Mouse (Mus musculus) intestine, embryonic 16.5 days (tissue): Measurements from ENCODE around the gene Mast2. TPM values are rescaled to one million over a fixed set of nuclear protein-coding genes. Genes with fewer than 3 reads are reported as not detected.

Experiments
- ATAC-seq: fragments of 200-750 bp; cut with Nextera tagmentation; 2 replicates; pipeline ENCODE4 v1.8.0; 2017; ENCODE audit warnings: moderate TSS enrichment, moderate library complexity
- H3K27ac ChIP-seq: fragments of 300-500 bp; sonication (generic); 2 replicates; pipeline ENCODE4 v1.5.1; 2014; ENCODE audit warnings: mild to moderate bottlenecking, low read length
- H3K27me3 ChIP-seq: fragments of 300-500 bp; sonication (generic); replicated peaks from 2 replicates; pipeline ENCODE4 v1.6.1; 2014; ENCODE audit warnings: low read length, control low read depth, mixed read lengths; ENCODE audit not compliant: control insufficient read depth, insufficient read depth
- H3K36me3 ChIP-seq: fragments of 300-500 bp; sonication (generic); 2 replicates; pipeline ENCODE4 v1.6.1; 2014; ENCODE audit warnings: low read length, control low read depth; ENCODE audit not compliant: control insufficient read depth, insufficient read depth
- H3K4me1 ChIP-seq: fragments of 300-500 bp; sonication (generic); 2 replicates; pipeline ENCODE4 v1.6.1; 2014; ENCODE audit warnings: low read length, control low read depth, mixed read lengths; ENCODE audit not compliant: control insufficient read depth, insufficient read depth
- H3K4me2 ChIP-seq: fragments of 300-500 bp; sonication (generic); 2 replicates; pipeline ENCODE4 v1.6.1; 2014; ENCODE audit warnings: low read depth, low read length, control low read depth
- H3K4me3 ChIP-seq: fragments of 300-500 bp; sonication (generic); 2 replicates; pipeline ENCODE4 v1.5.1; 2014; ENCODE audit warnings: mild to moderate bottlenecking, low read length
- H3K9ac ChIP-seq: fragments of 300-500 bp; sonication (generic); 2 replicates; pipeline ENCODE4 v1.6.1; 2014; ENCODE audit warnings: low read depth, low read length
- H3K9me3 ChIP-seq: fragments of 300-500 bp; sonication (generic); 2 replicates; pipeline ENCODE4 v1.6.1; 2016; ENCODE audit warnings: low read length, control low read depth; ENCODE audit not compliant: control insufficient read depth
- WGBS: fragments of 180-500 bp; shearing (Covaris S2); extraction: QIAGEN DNeasy Blood & Tissue Kit; methylation state at CpG from one replicate; pipeline ENCODE4 v1.1.7; 2014; 5-methylcytosine and 5-hydroxymethylcytosine counted together
- polyA plus RNA-seq: library from polyadenylated mRNA; unstranded; fragments of >200 nt; fragmentation: Nextera tagmentation; extraction: Ambion mirVana; gene quantifications from 2 replicates; pipeline ENCODE4 v1.2.1, GENCODE M21; 2015

Gene Mast2
- polyA plus RNA-seq, 1 experiment from 2014 or later: 6.4 TPM

DNA sequence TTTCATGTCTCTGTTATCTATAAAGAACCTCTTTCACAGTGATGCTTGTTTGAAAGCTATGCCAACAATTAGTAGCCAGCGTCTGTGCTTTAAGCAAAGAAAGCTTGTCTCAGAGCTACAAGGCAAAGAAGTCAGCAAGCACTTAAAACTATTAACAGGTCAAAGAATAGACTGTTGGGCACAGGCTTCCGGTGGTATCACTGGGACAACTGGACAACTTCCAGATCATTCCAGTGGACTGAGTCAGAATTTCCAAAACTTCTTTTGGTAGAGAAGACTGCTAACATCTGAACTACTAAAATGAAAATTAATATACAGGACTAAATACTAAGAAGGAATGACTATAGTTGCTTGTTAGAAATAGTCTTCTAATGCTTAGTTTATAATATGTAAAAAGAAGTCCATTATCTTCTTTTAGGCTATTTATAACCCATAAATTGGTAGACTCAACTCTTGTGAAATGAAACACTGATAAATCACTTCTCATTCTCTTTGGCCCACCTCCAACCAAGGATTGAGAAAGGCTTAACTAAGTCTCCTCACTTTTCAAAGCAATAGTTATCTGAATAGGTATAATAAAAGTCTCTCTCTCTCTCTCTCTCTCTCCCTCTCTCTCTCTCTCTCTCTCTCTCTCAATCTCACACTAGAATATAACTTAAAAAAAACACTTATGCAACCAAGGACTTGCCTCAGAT lies 85.9 kb downstream of the Mast2 start:
- Histone ChIP-seq H3K36me3 (no peaks in the 10 kb centered on the region), H3K4me3 (no peak overlapping the region), H3K27me3 (no peaks in the 10 kb centered on the region)

GRCm38 (mm10) chr4:116371676-116372075 lies 92.3 kb downstream of the Mast2 start:
- no peak for ATAC-seq
- H3K4me1 ChIP-seq: no peaks in the 10 kb centered on the region
- no peak overlapping the region for H3K4me2 ChIP-seq
- H3K36me3 ChIP-seq: no peaks in the 10 kb centered on the region
- H3K9me3 ChIP-seq: no peaks in the 10 kb centered on the region
- H3K27ac ChIP-seq: no peak overlapping the region
- no peaks in the 10 kb centered on the region for H3K27me3 ChIP-seq
- no peak overlapping the region for H3K9ac ChIP-seq
- WGBS: 59% methylated on average over 1 of the region's 1 CpGs
- H3K4me3 ChIP-seq: no peak overlapping the region

More for the DNA sequence above, 85.9 kb downstream of the Mast2 start:
- H3K4me2 ChIP-seq: no peak overlapping the region
- ATAC-seq: no peak
- no peaks in the 10 kb centered on the region for H3K9me3 ChIP-seq
- no peak overlapping the region for H3K9ac ChIP-seq
- H3K4me1 ChIP-seq: peaks cover 3% of the 10 kb centered on the region
- H3K27ac ChIP-seq: no peak overlapping the region
- WGBS: 58% methylated on average over 2 of the region's 2 CpGs

DNA sequence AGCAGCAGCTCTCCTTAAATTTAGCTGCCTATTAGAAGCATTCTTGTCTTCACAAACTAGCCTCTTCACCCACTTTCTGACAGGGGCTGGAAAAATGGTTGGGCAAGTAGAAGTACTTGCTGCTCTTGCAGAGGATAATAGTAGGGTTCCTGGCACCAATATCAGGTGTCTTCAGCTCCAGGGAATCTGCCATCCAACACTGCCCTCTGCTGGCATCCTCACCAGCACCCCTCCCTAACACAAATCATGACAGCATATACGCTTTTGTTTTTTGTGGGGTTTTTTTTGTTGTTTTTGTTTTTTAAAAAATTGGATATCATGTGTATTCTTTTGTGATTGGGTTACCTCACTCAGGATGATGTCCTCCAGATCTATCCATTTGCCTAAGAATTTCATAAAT lies 105.9 kb downstream of the Mast2 start:
- no peaks in the 10 kb centered on the region for H3K36me3 ChIP-seq
- H3K9me3 ChIP-seq: no peaks in the 10 kb centered on the region
- H3K4me2 ChIP-seq: no peak overlapping the region
- H3K27ac ChIP-seq: no peak overlapping the region
- H3K4me1 ChIP-seq: no peaks in the 10 kb centered on the region
- H3K4me3 ChIP-seq: no peak overlapping the region
- no peaks in the 10 kb centered on the region for H3K27me3 ChIP-seq
- no peak overlapping the region for H3K9ac ChIP-seq
- WGBS: 95% methylated on average over 1 of the region's 1 CpGs
- ATAC-seq: no peak

DNA sequence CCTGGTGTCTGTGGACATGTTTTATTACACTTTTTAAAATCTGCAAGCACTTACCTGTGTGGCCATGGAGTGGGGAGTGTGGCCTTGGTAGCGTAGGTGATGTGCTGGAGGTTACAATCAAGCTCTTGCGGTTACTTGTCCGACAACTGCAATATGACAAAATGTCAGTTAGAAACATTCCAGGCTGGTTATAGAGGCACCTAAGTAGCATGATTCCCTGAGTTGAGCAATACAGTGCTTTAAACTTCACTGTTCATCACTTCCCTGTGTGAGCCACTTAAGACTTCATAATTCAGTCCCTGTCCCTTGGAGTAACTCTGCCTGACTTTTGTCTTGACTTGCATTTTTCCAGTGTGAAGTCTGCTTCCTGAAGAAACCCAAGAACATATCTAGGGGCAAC lies 111.1 kb downstream of the Mast2 start:
- no peak overlapping the region for H3K9ac ChIP-seq
- H3K4me2 ChIP-seq: no peak overlapping the region
- H3K4me3 ChIP-seq: no peak overlapping the region
- H3K27ac ChIP-seq: no peak overlapping the region
- no peak for ATAC-seq
- 98% methylated on average over 3 of the region's 3 CpGs for WGBS
- no peaks in the 10 kb centered on the region for H3K9me3 ChIP-seq
- no peaks in the 10 kb centered on the region for H3K36me3 ChIP-seq
- H3K27me3 ChIP-seq: no peaks in the 10 kb centered on the region
- H3K4me1 ChIP-seq: peaks cover 4% of the 10 kb centered on the region; the same call in 1 of the 2 replicates

GRCm38 (mm10) chr4:116352496-116352895 lies 111.5 kb downstream of the Mast2 start:
- 69% methylated on average over 3 of the region's 3 CpGs for WGBS
- peak; percentile 53 for ATAC-seq
- H3K9me3 ChIP-seq: no peaks in the 10 kb centered on the region
- no peak overlapping the region for H3K4me3 ChIP-seq
- no peak overlapping the region for H3K9ac ChIP-seq
- no peaks in the 10 kb centered on the region for H3K36me3 ChIP-seq
- no peak overlapping the region for H3K27ac ChIP-seq
- peaks cover 4% of the 10 kb centered on the region; the same call in 1 of the 2 replicates for H3K4me1 ChIP-seq
- no peaks in the 10 kb centered on the region for H3K27me3 ChIP-seq
- no peak overlapping the region for H3K4me2 ChIP-seq

DNA sequence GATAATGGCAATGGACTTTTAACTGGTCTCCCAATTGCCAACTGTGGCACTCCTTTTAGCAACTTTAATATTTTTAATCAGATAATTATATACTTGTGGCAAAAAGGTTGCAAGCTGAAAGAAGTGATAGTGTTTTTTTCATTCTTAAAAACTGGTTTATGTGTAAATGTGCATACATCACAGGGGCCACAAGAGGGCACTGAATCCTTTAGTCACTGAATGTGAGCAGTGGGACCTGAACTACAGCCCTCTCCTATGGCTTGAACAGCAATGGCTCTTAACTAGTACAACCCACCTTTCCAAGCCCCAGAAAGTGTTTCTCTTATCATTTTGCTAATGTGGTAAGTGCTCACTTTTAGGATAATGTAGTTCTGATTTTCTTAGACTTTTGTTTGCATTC lies 121.9 kb downstream of the Mast2 start:
- no peak for ATAC-seq
- no peak overlapping the region for H3K4me2 ChIP-seq
- no peak overlapping the region for H3K27ac ChIP-seq
- H3K9me3 ChIP-seq: no peaks in the 10 kb centered on the region
- no peaks in the 10 kb centered on the region for H3K4me1 ChIP-seq
- no peaks in the 10 kb centered on the region for H3K36me3 ChIP-seq
- H3K9ac ChIP-seq: no peak overlapping the region
- H3K27me3 ChIP-seq: no peaks in the 10 kb centered on the region
- no peak overlapping the region for H3K4me3 ChIP-seq

DNA sequence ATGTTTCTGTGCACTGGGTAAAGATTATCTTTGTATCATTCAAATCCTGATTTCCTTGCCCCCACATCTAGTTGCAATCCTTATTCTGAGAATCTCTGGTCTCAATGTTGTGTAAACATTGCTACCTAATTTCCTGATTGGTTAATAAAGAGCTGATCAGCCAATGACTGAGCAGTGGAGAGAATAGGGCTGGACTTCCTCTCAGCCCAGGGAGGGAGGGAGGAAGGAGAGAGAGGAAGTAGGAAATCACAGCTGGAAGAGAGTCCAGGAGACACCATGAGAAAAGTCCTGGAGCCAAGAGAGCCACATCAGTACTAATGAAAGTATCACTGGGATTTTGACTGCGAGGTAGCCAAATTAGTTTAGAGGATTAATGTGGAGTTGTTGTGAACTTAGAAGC lies 127.7 kb downstream of the Mast2 start:
- Histone ChIP-seq H3K36me3 (no peaks in the 10 kb centered on the region), H3K4me1 (no peaks in the 10 kb centered on the region), H3K4me2 (no peak overlapping the region), H3K27ac (no peak overlapping the region), H3K4me3 (no peak overlapping the region), H3K9ac (no peak overlapping the region), H3K9me3 (no peaks in the 10 kb centered on the region), H3K27me3 (no peaks in the 10 kb centered on the region)
- ATAC-seq: no peak
- WGBS: 89% methylated on average over 1 of the region's 1 CpGs

- peaks cover 2% of the 10 kb centered on the region; the same call in 1 of the 2 replicates for H3K36me3 ChIP-seq
- ATAC-seq: no peak
- H3K4me2 ChIP-seq: no peak overlapping the region
- H3K27ac ChIP-seq: no peak overlapping the region
- H3K4me1 ChIP-seq: no peaks in the 10 kb centered on the region
- 96% methylated on average over 3 of the region's 3 CpGs for WGBS
- H3K27me3 ChIP-seq: no peaks in the 10 kb centered on the region
- H3K9ac ChIP-seq: no peak overlapping the region
- no peak overlapping the region for H3K4me3 ChIP-seq
- no peaks in the 10 kb centered on the region for H3K9me3 ChIP-seq
Observed at GRCm38 (mm10) chr4:116329256-116329655, 134.7 kb downstream of the Mast2 start.

DNA sequence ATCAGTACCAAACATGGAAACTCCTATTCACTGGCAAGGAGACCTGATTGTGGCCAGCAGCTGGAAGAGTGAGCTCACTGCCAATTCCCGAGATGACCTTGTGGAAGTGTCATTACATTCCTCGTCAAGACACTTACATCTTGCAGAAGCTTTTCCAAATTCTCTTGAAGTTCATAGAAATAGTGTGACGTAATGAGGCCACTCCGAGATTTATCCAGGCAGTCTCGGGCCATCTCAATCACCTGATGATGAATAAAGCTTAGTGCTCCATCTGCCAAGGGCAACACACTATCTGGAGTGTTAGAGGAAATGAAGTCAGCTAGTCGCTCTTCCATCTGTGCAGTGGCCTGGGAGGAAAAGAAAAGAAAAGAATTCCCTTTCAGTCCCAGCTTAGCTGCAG lies 141.9 kb downstream of the Mast2 start:
- ATAC-seq: no peak
- WGBS: 88% methylated on average over 6 of the region's 6 CpGs
- no peaks in the 10 kb centered on the region; the same call in 1 of the 2 replicates for H3K36me3 ChIP-seq

DNA sequence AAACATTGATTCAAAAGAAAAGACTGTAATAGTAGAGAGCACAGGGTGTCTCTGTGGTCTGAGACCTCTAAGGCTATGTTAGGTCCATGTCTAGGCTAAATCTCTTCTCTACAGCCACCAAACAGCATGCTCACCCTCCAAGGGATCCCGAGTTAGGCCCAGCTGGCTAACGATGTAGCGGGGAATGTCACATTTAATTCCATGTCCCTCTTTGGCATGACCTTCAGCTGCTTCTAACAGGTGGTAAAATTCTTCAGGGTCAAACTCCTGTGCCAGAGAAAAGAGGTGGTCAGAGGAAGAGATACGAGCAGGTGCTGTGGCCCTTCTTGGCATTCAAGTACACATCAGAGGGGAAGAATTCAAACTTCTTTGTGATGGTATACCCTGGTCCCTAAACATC lies 146.4 kb downstream of the Mast2 start:
- no peak overlapping the region for H3K9ac ChIP-seq
- 96% methylated on average over 4 of the region's 4 CpGs for WGBS
- no peak for ATAC-seq
- no peak overlapping the region for H3K4me2 ChIP-seq
- no peaks in the 10 kb centered on the region for H3K9me3 ChIP-seq
- H3K4me3 ChIP-seq: no peak overlapping the region
- H3K27me3 ChIP-seq: no peaks in the 10 kb centered on the region
- no peaks in the 10 kb centered on the region for H3K4me1 ChIP-seq
- H3K36me3 ChIP-seq: no peaks in the 10 kb centered on the region; the same call in 1 of the 2 replicates
- no peak overlapping the region for H3K27ac ChIP-seq

More for the DNA sequence above, 141.9 kb downstream of the Mast2 start:
- Histone ChIP-seq H3K4me3 (no peak overlapping the region), H3K27me3 (no peaks in the 10 kb centered on the region), H3K27ac (no peak overlapping the region), H3K9ac (no peak overlapping the region), H3K4me2 (no peak overlapping the region), H3K4me1 (no peaks in the 10 kb centered on the region), H3K9me3 (no peaks in the 10 kb centered on the region)
